Mouse (Mus musculus): ENCODE measurements around the gene Cnpy1. TPM values are rescaled to one million over a fixed set of nuclear protein-coding genes. Genes with fewer than 3 reads are reported as not detected.

Cnpy1 gene
- polyA plus RNA-seq, 1 experiment: not detected

DNA sequence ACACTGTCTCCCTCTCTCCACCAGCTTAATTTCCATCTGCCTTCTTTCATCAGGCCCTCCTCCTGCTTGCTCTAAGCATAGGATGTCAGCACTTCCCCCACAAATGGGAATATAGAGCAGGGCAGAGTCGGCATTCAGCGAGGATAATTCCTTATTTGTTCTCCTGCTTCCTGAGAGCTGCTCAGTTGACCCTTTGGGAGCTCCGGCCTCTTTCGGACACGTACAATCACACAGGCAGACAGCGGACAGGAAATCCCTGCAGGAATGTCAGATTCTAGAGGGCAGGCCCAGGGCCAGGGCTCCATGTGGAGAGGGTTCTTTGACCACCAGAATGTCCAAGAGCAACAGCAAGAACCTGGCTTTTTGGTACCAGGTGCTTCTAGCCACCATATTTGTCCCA, 9.5 kb downstream of the Cnpy1 start:
- Histone ChIP-seq H3ac (ENCODE audit: control insufficient read depth, insufficient read length) (no peak overlapping the region), H3K27me3 (ENCODE audit: control insufficient read depth, insufficient read depth, insufficient read length) (peaks cover 3% of the 10 kb centered on the region), H3K79me2 (ENCODE audit: control insufficient read depth, insufficient read depth) (no peaks in the 10 kb centered on the region), H3K36me3 (ENCODE audit: control insufficient read depth, insufficient read depth) (no peaks in the 10 kb centered on the region), H3K4me3 (no peak overlapping the region), H3K4me2 (ENCODE audit: low read depth) (no peak overlapping the region)
- TF ChIP-seq MYOG (IDR thresholded peaks at IDR 0.05; ENCODE audit: control insufficient read depth in 1 of 3, insufficient read depth in 1 of 3, insufficient read length in 2 of 3, low read depth in 2 of 3): no peak
- TF ChIP-seq MYOD1 (IDR thresholded peaks at IDR 0.05; ENCODE audit: control insufficient read depth in 1 of 3, insufficient read length in 2 of 3, low read depth in 2 of 3): no peak
- no peak for TF ChIP-seq POLR2AphosphoS2 (IDR thresholded peaks at IDR 0.05; ENCODE audit: insufficient read length, low read depth)
- no peak for TF ChIP-seq POLR2A (IDR thresholded peaks at IDR 0.05; ENCODE audit: insufficient read length, low read depth)
- TF ChIP-seq TCF3 (IDR thresholded peaks at IDR 0.05; ENCODE audit: insufficient read length, low read depth): no peak
- TF ChIP-seq SRF (IDR thresholded peaks at IDR 0.05; ENCODE audit: control insufficient read depth, insufficient read length, low read depth): no peak
- no peak for TF ChIP-seq E2F4 (IDR thresholded peaks at IDR 0.05; ENCODE audit: insufficient read depth)
- TF ChIP-seq TCF12 (IDR thresholded peaks at IDR 0.05; ENCODE audit: insufficient read depth, poor library complexity, severe bottlenecking): no peak
- TF ChIP-seq MAX (IDR thresholded peaks at IDR 0.05; ENCODE audit: low read depth): no peak
- TF ChIP-seq USF1 (IDR thresholded peaks at IDR 0.05; ENCODE audit: low read depth): no peak
- no peak for TF ChIP-seq CEBPB (IDR thresholded peaks at IDR 0.05; ENCODE audit: insufficient read depth, poor library complexity, severe bottlenecking)
- TF ChIP-seq REST (IDR thresholded peaks at IDR 0.05; ENCODE audit: insufficient read depth, insufficient read length): no peak

DNA sequence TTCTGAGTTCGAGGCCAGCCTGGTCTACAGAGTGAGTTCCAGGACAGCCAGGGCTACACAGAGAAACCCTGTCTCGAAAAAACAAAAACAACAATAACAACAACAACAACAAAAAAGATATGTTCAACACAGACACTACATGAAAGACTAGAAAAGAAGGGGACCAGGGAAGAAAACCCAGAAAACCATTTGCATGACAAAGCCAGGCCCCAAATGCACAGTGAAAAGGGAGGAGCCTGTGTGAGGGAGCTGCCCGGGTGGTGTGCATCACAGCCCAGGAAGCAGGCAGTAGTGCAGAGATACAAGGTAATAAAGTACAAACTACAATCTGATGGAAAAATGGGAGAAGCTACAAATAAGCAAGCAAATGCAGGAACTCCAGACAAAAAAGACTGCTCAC, 13.5 kb downstream of the Cnpy1 start:
- Histone ChIP-seq H3K4me3 (no peak overlapping the region), H3K79me2 (ENCODE audit: control insufficient read depth, insufficient read depth) (no peaks in the 10 kb centered on the region), H3K4me2 (ENCODE audit: low read depth) (no peak overlapping the region), H3K36me3 (ENCODE audit: control insufficient read depth, insufficient read depth) (no peaks in the 10 kb centered on the region), H3K27me3 (ENCODE audit: control insufficient read depth, insufficient read depth, insufficient read length) (peaks cover 3% of the 10 kb centered on the region), H3ac (ENCODE audit: control insufficient read depth, insufficient read length) (no peak overlapping the region)
- no peak for TF ChIP-seq MYOG (IDR thresholded peaks at IDR 0.05; ENCODE audit: control insufficient read depth in 1 of 3, insufficient read depth in 1 of 3, insufficient read length in 2 of 3, low read depth in 2 of 3)
- TF ChIP-seq MAX (IDR thresholded peaks at IDR 0.05; ENCODE audit: low read depth): no peak
- TF ChIP-seq CEBPB (IDR thresholded peaks at IDR 0.05; ENCODE audit: insufficient read depth, poor library complexity, severe bottlenecking): no peak
- no peak for TF ChIP-seq USF1 (IDR thresholded peaks at IDR 0.05; ENCODE audit: low read depth)
- TF ChIP-seq MYOD1 (IDR thresholded peaks at IDR 0.05; ENCODE audit: control insufficient read depth in 1 of 3, insufficient read length in 2 of 3, low read depth in 2 of 3): no peak
- no peak for TF ChIP-seq TCF12 (IDR thresholded peaks at IDR 0.05; ENCODE audit: insufficient read depth, poor library complexity, severe bottlenecking)
- TF ChIP-seq SRF (IDR thresholded peaks at IDR 0.05; ENCODE audit: control insufficient read depth, insufficient read length, low read depth): no peak
- no peak for TF ChIP-seq POLR2A (IDR thresholded peaks at IDR 0.05; ENCODE audit: insufficient read length, low read depth)
- TF ChIP-seq REST (IDR thresholded peaks at IDR 0.05; ENCODE audit: insufficient read depth, insufficient read length): no peak
- no peak for TF ChIP-seq TCF3 (IDR thresholded peaks at IDR 0.05; ENCODE audit: insufficient read length, low read depth)
- TF ChIP-seq POLR2AphosphoS2 (IDR thresholded peaks at IDR 0.05; ENCODE audit: insufficient read length, low read depth): no peak
- no peak for TF ChIP-seq E2F4 (IDR thresholded peaks at IDR 0.05; ENCODE audit: insufficient read depth)

DNA sequence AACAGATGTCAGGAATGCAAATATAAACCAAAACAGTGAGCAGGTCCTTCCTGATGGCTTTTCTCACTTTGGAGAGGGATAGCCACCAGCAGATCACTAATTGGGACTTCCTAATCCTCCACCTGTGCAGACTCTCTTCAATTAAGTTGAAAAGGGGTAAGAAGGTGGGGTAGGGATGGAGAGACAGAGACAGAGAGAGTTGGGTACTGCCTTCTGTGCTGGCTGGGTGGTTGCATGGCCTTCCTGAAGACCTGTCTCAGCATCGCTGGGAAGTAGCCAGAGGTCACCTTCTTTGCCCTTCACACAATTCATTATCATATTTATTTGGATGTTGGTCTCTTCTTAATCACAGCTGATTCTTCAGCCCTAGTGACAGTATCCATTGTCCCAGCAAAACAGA, 26.0 kb downstream of the Cnpy1 start:
- Histone ChIP-seq H3K4me3 (no peak overlapping the region), H3K79me2 (ENCODE audit: control insufficient read depth, insufficient read depth) (no peaks in the 10 kb centered on the region), H3K36me3 (ENCODE audit: control insufficient read depth, insufficient read depth) (no peaks in the 10 kb centered on the region), H3K4me2 (ENCODE audit: low read depth) (no peak overlapping the region), H3K27me3 (ENCODE audit: control insufficient read depth, insufficient read depth, insufficient read length) (no peaks in the 10 kb centered on the region), H3ac (ENCODE audit: control insufficient read depth, insufficient read length) (no peak overlapping the region)
- TF ChIP-seq CEBPB (IDR thresholded peaks at IDR 0.05; ENCODE audit: insufficient read depth, poor library complexity, severe bottlenecking) (no peak), TCF3 (IDR thresholded peaks at IDR 0.05; ENCODE audit: insufficient read length, low read depth) (no peak), SRF (IDR thresholded peaks at IDR 0.05; ENCODE audit: control insufficient read depth, insufficient read length, low read depth) (no peak), TCF12 (IDR thresholded peaks at IDR 0.05; ENCODE audit: insufficient read depth, poor library complexity, severe bottlenecking) (no peak), MAX (IDR thresholded peaks at IDR 0.05; ENCODE audit: low read depth) (no peak), POLR2A (IDR thresholded peaks at IDR 0.05; ENCODE audit: insufficient read length, low read depth) (no peak), USF1 (IDR thresholded peaks at IDR 0.05; ENCODE audit: low read depth) (no peak), E2F4 (IDR thresholded peaks at IDR 0.05; ENCODE audit: insufficient read depth) (no peak), MYOG (IDR thresholded peaks at IDR 0.05; ENCODE audit: control insufficient read depth in 1 of 3, insufficient read depth in 1 of 3, insufficient read length in 2 of 3, low read depth in 2 of 3) (no peak), MYOD1 (IDR thresholded peaks at IDR 0.05; ENCODE audit: control insufficient read depth in 1 of 3, insufficient read length in 2 of 3, low read depth in 2 of 3) (no peak), POLR2AphosphoS2 (IDR thresholded peaks at IDR 0.05; ENCODE audit: insufficient read length, low read depth) (no peak), REST (IDR thresholded peaks at IDR 0.05; ENCODE audit: insufficient read depth, insufficient read length) (no peak)

DNA sequence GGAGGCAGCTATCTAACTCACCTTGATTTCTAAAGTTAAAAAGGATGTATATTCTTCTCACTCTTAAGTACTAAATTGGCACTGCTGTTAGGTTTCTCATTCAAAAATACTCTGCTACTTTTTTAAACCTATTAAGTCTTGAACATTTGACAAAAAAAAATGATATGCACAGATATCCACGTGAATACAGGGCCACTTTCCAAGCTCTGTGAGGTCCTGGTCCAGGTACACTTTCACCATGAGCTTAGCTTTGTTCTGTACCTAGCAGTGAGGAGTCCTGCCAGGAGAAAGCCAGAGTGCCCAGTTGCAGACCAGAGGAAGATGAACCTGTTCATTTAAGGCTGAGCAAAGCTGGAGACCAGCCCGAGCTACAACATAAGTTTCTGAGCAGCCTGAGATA, 32.2 kb downstream of the Cnpy1 start:
- peaks cover 19% of the 10 kb centered on the region for H3K27me3 ChIP-seq (ENCODE audit: control insufficient read depth, insufficient read depth, insufficient read length)

More for the DNA sequence above, 32.2 kb downstream of the Cnpy1 start:
- Histone ChIP-seq H3K4me3 (no peak overlapping the region), H3K79me2 (ENCODE audit: control insufficient read depth, insufficient read depth) (no peaks in the 10 kb centered on the region), H3ac (ENCODE audit: control insufficient read depth, insufficient read length) (no peak overlapping the region), H3K4me2 (ENCODE audit: low read depth) (no peak overlapping the region), H3K36me3 (ENCODE audit: control insufficient read depth, insufficient read depth) (no peaks in the 10 kb centered on the region)
- TF ChIP-seq MYOG (IDR thresholded peaks at IDR 0.05; ENCODE audit: control insufficient read depth in 1 of 3, insufficient read depth in 1 of 3, insufficient read length in 2 of 3, low read depth in 2 of 3): no peak
- no peak for TF ChIP-seq TCF12 (IDR thresholded peaks at IDR 0.05; ENCODE audit: insufficient read depth, poor library complexity, severe bottlenecking)
- TF ChIP-seq E2F4 (IDR thresholded peaks at IDR 0.05; ENCODE audit: insufficient read depth): no peak
- no peak for TF ChIP-seq TCF3 (IDR thresholded peaks at IDR 0.05; ENCODE audit: insufficient read length, low read depth)
- TF ChIP-seq POLR2A (IDR thresholded peaks at IDR 0.05; ENCODE audit: insufficient read length, low read depth): no peak
- no peak for TF ChIP-seq POLR2AphosphoS2 (IDR thresholded peaks at IDR 0.05; ENCODE audit: insufficient read length, low read depth)
- TF ChIP-seq USF1 (IDR thresholded peaks at IDR 0.05; ENCODE audit: low read depth): no peak
- TF ChIP-seq CEBPB (IDR thresholded peaks at IDR 0.05; ENCODE audit: insufficient read depth, poor library complexity, severe bottlenecking): no peak
- TF ChIP-seq MAX (IDR thresholded peaks at IDR 0.05; ENCODE audit: low read depth): no peak
- TF ChIP-seq REST (IDR thresholded peaks at IDR 0.05; ENCODE audit: insufficient read depth, insufficient read length): no peak
- no peak for TF ChIP-seq SRF (IDR thresholded peaks at IDR 0.05; ENCODE audit: control insufficient read depth, insufficient read length, low read depth)
- TF ChIP-seq MYOD1 (IDR thresholded peaks at IDR 0.05; ENCODE audit: control insufficient read depth in 1 of 3, insufficient read length in 2 of 3, low read depth in 2 of 3): no peak

Data from myocyte (in vitro differentiated cells).